Mouse (Mus musculus) lung, adult 2 months (tissue): ENCODE results near the gene Prl2a1.

ENCODE experiments used
- CTCF ChIP-seq: fragments of 200-500 bp; IDR thresholded peaks from 2 replicates; pipeline ENCODE4 v1.5.1; 2011; ENCODE audit warnings: mild to moderate bottlenecking, low read length, control low read depth; ENCODE audit not compliant: insufficient read depth
- POLR2A ChIP-seq: fragments of 200-500 bp; IDR thresholded peaks from 2 replicates; pipeline ENCODE4 v1.6.1; 2011; ENCODE audit warnings: low read depth, mild to moderate bottlenecking, control low read depth, low read length, borderline replicate concordance; ENCODE audit errors: extremely low read depth

GRCm38 (mm10) chr13:27799303-27799702 lies 2.2 kb upstream of the Prl2a1 start:
- TF ChIP-seq CTCF, result no peak
- no peak for TF ChIP-seq POLR2A
